Mouse (Mus musculus) small intestine, adult 2 months (tissue): Measurements from ENCODE around the gene Sct.

Experiments
- CTCF ChIP-seq: fragments of 200-500 bp; IDR thresholded peaks from 2 replicates; pipeline ENCODE4 v1.5.1; 2012; ENCODE audit warnings: low read depth, mild to moderate bottlenecking, control low read depth, inconsistent platforms, low read length, moderate library complexity, mixed read lengths; ENCODE audit not compliant: insufficient replicate concordance, insufficient read length; ENCODE audit errors: extremely low read depth
- POLR2A ChIP-seq: fragments of 200-500 bp; IDR thresholded peaks from 2 replicates; pipeline ENCODE4 v1.6.1; 2012; ENCODE audit warnings: low read depth, mild to moderate bottlenecking, control low read depth, inconsistent platforms, low read length, moderate library complexity

- TF ChIP-seq POLR2A (no peak), CTCF (no peak)
Measured at GRCm38 (mm10) chr7:141264041-141264700, 14.8 kb downstream of the Sct start.
